Mouse (Mus musculus): Measurements from ENCODE around the gene Mthfd2. TPM values are rescaled to one million over a fixed set of nuclear protein-coding genes. Genes with fewer than 3 reads are reported as not detected.
A peak's percentile ranks its signal among the peaks of the same experiment; 100 is the strongest.

Mthfd2 gene
- polyA plus RNA-seq, 1 experiment from 2014 or later: 43.5 TPM

DNA sequence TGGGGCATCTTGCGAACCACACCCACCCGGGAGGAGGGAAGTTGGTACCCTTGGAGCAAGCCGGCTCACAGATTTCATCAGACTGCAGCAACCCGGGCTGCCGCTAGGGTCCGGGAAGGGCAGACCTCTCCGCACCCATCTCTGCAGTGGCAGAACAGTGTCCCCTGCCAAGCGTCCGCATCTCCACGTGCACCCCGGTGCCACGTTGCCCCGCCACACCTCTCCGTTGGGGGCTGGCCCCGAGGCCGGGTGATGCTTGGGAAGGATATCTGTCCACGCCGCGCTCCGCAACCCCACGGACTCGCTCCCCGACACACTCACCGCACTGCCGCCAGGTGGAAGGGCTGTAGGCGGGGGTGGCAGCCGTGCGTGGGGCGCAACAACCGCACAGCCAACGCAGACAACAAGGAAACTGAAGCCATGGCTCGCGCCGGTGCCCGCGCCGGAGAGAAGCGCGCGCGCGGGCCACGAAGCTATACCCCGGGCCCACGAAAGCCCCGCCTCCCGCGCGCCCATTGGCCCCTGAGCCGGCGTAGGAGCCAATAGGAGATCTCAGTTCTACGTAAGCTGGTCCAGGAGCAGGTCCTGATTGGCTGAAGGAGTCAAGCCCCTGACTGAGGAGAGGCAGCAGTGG, 8.5 kb downstream of the Mthfd2 start:
- WGBS: under 1% methylated on average over 52 of the region's 52 CpGs
- peak; percentile 98 for ATAC-seq
- no peaks in the 10 kb centered on the region for H3K27me3 ChIP-seq (replicated peaks; ENCODE audit: control insufficient read depth, insufficient read depth, low read length)
- no peaks in the 10 kb centered on the region for H3K36me3 ChIP-seq (ENCODE audit: control insufficient read depth, insufficient read depth, low read length)
- H3K4me2 ChIP-seq (ENCODE audit: low read depth, low read length): peak overlapping the region; percentile 75
- H3K4me3 ChIP-seq (ENCODE audit: low read length): peak overlapping the region; percentile 85
- H3K9me3 ChIP-seq (ENCODE audit: control insufficient read depth, low read length): no peaks in the 10 kb centered on the region
- peak overlapping the region; percentile 83 for H3K9ac ChIP-seq (ENCODE audit: low read depth, low read length)
- peak overlapping the region; percentile 60 for H3K27ac ChIP-seq (ENCODE audit: low read length)
- H3K4me1 ChIP-seq (ENCODE audit: control insufficient read depth, insufficient read depth, low read length): peaks cover 8% of the 10 kb centered on the region; the same call in 1 of the 2 replicates

DNA sequence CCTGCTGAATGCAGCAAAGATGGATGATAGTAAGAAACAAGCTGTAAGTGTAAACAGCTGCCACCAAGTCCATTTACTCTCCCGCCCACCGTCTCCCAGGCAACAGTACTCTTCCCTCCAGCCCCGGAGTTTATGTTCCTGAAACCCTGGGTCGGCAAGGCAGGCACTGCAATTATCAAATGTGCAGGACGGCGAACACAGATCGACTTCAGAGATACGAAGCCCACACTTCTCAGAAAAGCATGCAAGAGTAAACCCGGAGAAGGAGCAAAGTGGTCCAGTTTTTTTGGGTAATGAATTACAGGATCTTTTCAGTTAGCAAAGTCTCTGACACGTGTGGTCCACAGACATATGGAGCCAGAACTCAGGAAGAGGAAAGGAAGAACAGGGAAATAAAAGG, 9.7 kb downstream of the Mthfd2 start:
- Histone ChIP-seq H3K4me2 (ENCODE audit: low read depth, low read length) (peak overlapping the region; percentile 75), H3K27me3 (replicated peaks; ENCODE audit: control insufficient read depth, insufficient read depth, low read length) (no peaks in the 10 kb centered on the region), H3K27ac (ENCODE audit: low read length) (no peak overlapping the region), H3K4me3 (ENCODE audit: low read length) (peak overlapping the region; percentile 85), H3K36me3 (ENCODE audit: control insufficient read depth, insufficient read depth, low read length) (no peaks in the 10 kb centered on the region), H3K4me1 (ENCODE audit: control insufficient read depth, insufficient read depth, low read length) (peaks cover 8% of the 10 kb centered on the region; the same call in 1 of the 2 replicates), H3K9ac (ENCODE audit: low read depth, low read length) (no peak overlapping the region), H3K9me3 (ENCODE audit: control insufficient read depth, low read length) (no peaks in the 10 kb centered on the region)
- 3% methylated on average over 10 of the region's 10 CpGs for WGBS
- ATAC-seq: no peak

DNA sequence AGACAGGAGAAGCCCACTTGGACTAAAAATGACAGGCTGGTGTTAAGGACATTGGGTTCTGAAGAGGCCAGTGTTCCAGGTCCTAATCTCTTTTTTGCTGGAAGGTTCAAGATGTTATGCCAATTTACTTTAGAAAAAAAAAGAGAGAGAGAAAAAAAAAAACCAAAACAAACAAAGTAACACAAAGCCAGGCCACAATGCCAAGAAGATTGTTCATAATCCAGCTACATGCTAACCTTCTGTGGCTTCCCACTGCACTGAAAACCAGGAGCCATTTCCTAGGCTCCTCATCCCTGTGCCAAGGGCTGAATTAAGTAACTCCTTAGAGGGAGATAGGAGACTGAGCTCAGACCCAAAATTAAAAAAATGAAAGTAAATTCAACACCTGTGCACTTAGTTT, 10.4 kb downstream of the Mthfd2 start:
- Histone ChIP-seq H3K4me2 (ENCODE audit: low read depth, low read length) (no peak overlapping the region), H3K27me3 (replicated peaks; ENCODE audit: control insufficient read depth, insufficient read depth, low read length) (no peaks in the 10 kb centered on the region), H3K9ac (ENCODE audit: low read depth, low read length) (no peak overlapping the region), H3K4me1 (ENCODE audit: control insufficient read depth, insufficient read depth, low read length) (peaks cover 8% of the 10 kb centered on the region; the same call in 1 of the 2 replicates), H3K9me3 (ENCODE audit: control insufficient read depth, low read length) (no peaks in the 10 kb centered on the region), H3K27ac (ENCODE audit: low read length) (no peak overlapping the region), H3K4me3 (ENCODE audit: low read length) (no peak overlapping the region), H3K36me3 (ENCODE audit: control insufficient read depth, insufficient read depth, low read length) (peaks cover 5% of the 10 kb centered on the region)
- ATAC-seq: no peak

DNA sequence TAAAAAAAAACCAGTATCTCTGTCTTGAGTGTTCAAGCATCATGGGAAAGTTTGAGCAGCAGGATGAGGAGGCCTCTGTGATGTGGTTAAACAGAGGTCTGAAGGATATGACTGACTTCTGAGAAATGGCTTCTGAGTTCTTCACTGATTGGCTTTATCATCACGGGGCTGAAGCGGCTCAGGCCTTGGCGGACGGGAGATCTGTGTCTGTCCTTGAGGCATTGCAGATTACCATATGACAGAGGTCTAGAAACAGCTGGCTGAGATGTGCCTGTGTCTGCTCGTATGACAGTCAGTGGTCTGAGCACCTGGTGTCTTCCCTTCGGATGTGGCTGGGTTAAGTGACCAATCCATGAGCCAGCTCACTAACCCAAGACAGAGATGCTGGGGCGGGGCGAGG, 13.2 kb downstream of the Mthfd2 start:
- peak overlapping the region; percentile 80; the same call in 1 of the 2 replicates for H3K27ac ChIP-seq (ENCODE audit: low read length)

DNA sequence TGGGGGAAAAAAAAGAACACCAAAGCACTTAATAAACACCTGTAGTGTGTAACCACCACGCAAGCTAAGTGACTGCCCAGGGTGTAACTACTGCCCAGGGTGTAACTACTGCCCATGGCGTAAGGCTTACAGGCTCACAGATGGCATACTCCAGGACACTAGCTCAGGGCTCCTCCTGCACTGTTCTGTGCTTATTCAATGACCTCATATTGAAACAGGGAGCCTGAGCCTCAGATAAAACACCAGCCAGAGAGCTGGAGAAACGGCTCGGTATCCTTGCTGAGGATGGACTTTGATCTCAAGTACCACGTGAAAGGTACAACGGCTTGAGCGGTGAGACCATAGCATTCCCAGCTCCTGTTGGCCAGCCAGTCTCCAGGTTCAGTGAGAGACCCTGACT, 13.7 kb downstream of the Mthfd2 start:
- H3K4me3 ChIP-seq (ENCODE audit: low read length): no peak overlapping the region
- H3K4me1 ChIP-seq (ENCODE audit: control insufficient read depth, insufficient read depth, low read length): peaks cover 8% of the 10 kb centered on the region; the same call in 1 of the 2 replicates
- H3K4me2 ChIP-seq (ENCODE audit: low read depth, low read length): peak overlapping the region; percentile 33; the same call in 1 of the 2 replicates
- peaks cover 8% of the 10 kb centered on the region for H3K36me3 ChIP-seq (ENCODE audit: control insufficient read depth, insufficient read depth, low read length)
- no peaks in the 10 kb centered on the region for H3K9me3 ChIP-seq (ENCODE audit: control insufficient read depth, low read length)
- H3K9ac ChIP-seq (ENCODE audit: low read depth, low read length): no peak overlapping the region
- H3K27me3 ChIP-seq (replicated peaks; ENCODE audit: control insufficient read depth, insufficient read depth, low read length): no peaks in the 10 kb centered on the region
- WGBS: 62% methylated on average over 7 of the region's 7 CpGs
- H3K27ac ChIP-seq (ENCODE audit: low read length): peak overlapping the region; percentile 80
- ATAC-seq: peak; percentile 93

More for the DNA sequence above, 13.2 kb downstream of the Mthfd2 start:
- H3K4me3 ChIP-seq (ENCODE audit: low read length): no peak overlapping the region
- ATAC-seq: peak; percentile 1; the same call in 1 of the 2 replicates
- H3K36me3 ChIP-seq (ENCODE audit: control insufficient read depth, insufficient read depth, low read length): peaks cover 8% of the 10 kb centered on the region
- H3K27me3 ChIP-seq (replicated peaks; ENCODE audit: control insufficient read depth, insufficient read depth, low read length): no peaks in the 10 kb centered on the region
- 83% methylated on average over 8 of the region's 8 CpGs for WGBS
- no peak overlapping the region for H3K9ac ChIP-seq (ENCODE audit: low read depth, low read length)
- H3K9me3 ChIP-seq (ENCODE audit: control insufficient read depth, low read length): no peaks in the 10 kb centered on the region
- H3K4me2 ChIP-seq (ENCODE audit: low read depth, low read length): no peak overlapping the region
- H3K4me1 ChIP-seq (ENCODE audit: control insufficient read depth, insufficient read depth, low read length): peaks cover 8% of the 10 kb centered on the region; the same call in 1 of the 2 replicates

DNA sequence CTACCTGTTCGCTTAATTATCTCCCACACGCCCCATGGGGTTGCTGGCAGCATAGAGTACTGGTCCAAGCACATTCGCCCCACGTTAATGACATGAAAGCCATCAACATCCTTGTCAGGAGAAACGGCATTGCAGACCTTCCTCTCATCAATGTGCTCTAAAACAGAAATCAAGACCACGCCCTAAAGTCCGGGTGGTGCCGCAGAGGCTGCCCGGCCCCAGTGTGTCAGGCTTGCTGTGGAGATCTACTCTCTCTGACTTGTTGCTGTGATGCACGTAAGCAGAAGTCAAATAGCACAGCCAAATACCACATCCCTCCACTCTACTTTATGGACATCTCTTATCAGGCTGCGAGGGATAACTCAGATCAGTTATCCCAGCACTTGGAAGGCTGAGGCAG, 14.5 kb downstream of the Mthfd2 start:
- H3K4me2 ChIP-seq (ENCODE audit: low read depth, low read length): no peak overlapping the region
- H3K4me3 ChIP-seq (ENCODE audit: low read length): no peak overlapping the region
- no peaks in the 10 kb centered on the region for H3K27me3 ChIP-seq (replicated peaks; ENCODE audit: control insufficient read depth, insufficient read depth, low read length)
- H3K4me1 ChIP-seq (ENCODE audit: control insufficient read depth, insufficient read depth, low read length): peaks cover 5% of the 10 kb centered on the region; the same call in 1 of the 2 replicates
- no peak overlapping the region for H3K9ac ChIP-seq (ENCODE audit: low read depth, low read length)
- H3K27ac ChIP-seq (ENCODE audit: low read length): no peak overlapping the region
- no peaks in the 10 kb centered on the region for H3K9me3 ChIP-seq (ENCODE audit: control insufficient read depth, low read length)
- peaks cover 8% of the 10 kb centered on the region for H3K36me3 ChIP-seq (ENCODE audit: control insufficient read depth, insufficient read depth, low read length)
- 93% methylated on average over 11 of the region's 11 CpGs for WGBS
- ATAC-seq: no peak

DNA sequence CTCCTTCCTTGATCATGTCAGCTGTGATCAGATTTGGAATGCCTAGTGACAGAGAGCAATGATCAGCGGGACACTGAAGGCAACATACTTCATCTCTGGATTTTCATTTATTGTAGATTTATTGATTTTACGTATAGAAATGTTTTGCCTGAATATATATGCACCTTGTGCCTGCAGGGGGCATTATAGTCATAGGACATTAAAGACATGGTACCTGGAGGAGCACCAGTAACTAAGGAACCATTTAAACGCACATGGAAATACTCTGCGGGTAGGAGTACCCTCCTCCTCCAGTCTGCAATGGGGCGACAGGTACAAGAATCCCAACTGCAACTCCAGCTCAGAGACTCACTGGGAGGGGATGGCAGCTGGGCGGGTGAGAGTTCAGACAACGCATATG, 16.7 kb downstream of the Mthfd2 start:
- no peak overlapping the region for H3K27ac ChIP-seq (ENCODE audit: low read length)
- ATAC-seq: no peak
- H3K4me2 ChIP-seq (ENCODE audit: low read depth, low read length): no peak overlapping the region
- H3K4me1 ChIP-seq (ENCODE audit: control insufficient read depth, insufficient read depth, low read length): no peaks in the 10 kb centered on the region
- H3K4me3 ChIP-seq (ENCODE audit: low read length): no peak overlapping the region
- no peaks in the 10 kb centered on the region for H3K9me3 ChIP-seq (ENCODE audit: control insufficient read depth, low read length)
- no peak overlapping the region for H3K9ac ChIP-seq (ENCODE audit: low read depth, low read length)
- H3K27me3 ChIP-seq (replicated peaks; ENCODE audit: control insufficient read depth, insufficient read depth, low read length): no peaks in the 10 kb centered on the region
- 87% methylated on average over 7 of the region's 7 CpGs for WGBS
- H3K36me3 ChIP-seq (ENCODE audit: control insufficient read depth, insufficient read depth, low read length): peaks cover 12% of the 10 kb centered on the region

DNA sequence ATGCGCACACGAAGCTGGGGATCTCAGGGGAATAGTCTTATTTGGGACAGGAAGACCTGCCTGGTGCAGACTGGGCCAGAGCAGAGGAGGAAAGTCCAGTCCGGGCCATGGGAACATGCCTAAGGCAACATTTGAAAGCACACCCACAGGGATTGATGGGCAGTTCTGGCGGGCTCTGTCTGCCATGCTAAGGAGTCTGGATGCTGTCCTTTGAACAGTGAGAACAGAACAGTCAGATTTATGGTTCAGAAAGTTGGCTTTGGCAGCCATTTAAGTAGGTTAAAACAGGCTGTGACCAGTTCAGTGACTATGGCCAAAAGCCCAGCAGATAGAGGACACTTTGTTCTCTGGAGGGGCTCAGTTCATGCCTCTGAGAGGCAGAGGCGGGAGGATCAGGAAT, 23.4 kb downstream of the Mthfd2 start:
- Histone ChIP-seq H3K27me3 (replicated peaks; ENCODE audit: control insufficient read depth, insufficient read depth, low read length) (no peaks in the 10 kb centered on the region), H3K4me2 (ENCODE audit: low read depth, low read length) (no peak overlapping the region), H3K4me3 (ENCODE audit: low read length) (no peak overlapping the region), H3K4me1 (ENCODE audit: control insufficient read depth, insufficient read depth, low read length) (no peaks in the 10 kb centered on the region), H3K27ac (ENCODE audit: low read length) (no peak overlapping the region), H3K9me3 (ENCODE audit: control insufficient read depth, low read length) (no peaks in the 10 kb centered on the region), H3K36me3 (ENCODE audit: control insufficient read depth, insufficient read depth, low read length) (0 out of 2 replicates have a peak, but pooled peaks cover 4% of the 10 kb centered on the region), H3K9ac (ENCODE audit: low read depth, low read length) (no peak overlapping the region)
- no peak for ATAC-seq
- 76% methylated on average over 5 of the region's 5 CpGs for WGBS

DNA sequence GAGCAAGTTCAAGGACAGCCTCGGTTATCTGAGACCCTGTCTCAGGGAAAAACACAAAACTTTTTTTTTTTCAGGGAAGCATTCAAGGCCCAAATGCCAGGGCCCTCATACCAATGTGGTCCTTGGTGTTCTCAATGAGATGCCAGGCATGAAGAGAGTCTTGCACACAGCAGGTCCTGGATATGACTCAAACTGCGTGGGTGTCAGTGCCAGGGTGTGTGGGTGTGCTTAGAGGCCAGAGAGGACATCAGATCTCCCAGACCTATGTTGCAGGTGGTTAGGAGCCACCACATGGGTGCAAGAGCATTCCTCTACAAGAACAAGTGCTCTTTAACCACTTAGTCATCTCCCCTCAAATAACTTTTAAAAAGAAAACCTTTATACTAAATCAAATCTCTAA, 24.4 kb downstream of the Mthfd2 start:
- H3K4me2 ChIP-seq (ENCODE audit: low read depth, low read length): no peak overlapping the region
- H3K27ac ChIP-seq (ENCODE audit: low read length): peak overlapping the region; percentile 22; the same call in 1 of the 2 replicates
- H3K4me3 ChIP-seq (ENCODE audit: low read length): no peak overlapping the region
- H3K9me3 ChIP-seq (ENCODE audit: control insufficient read depth, low read length): no peaks in the 10 kb centered on the region
- H3K4me1 ChIP-seq (ENCODE audit: control insufficient read depth, insufficient read depth, low read length): no peaks in the 10 kb centered on the region
- no peaks in the 10 kb centered on the region for H3K27me3 ChIP-seq (replicated peaks; ENCODE audit: control insufficient read depth, insufficient read depth, low read length)
- ATAC-seq: no peak
- 0 out of 2 replicates have a peak, but pooled peaks cover 4% of the 10 kb centered on the region for H3K36me3 ChIP-seq (ENCODE audit: control insufficient read depth, insufficient read depth, low read length)
- H3K9ac ChIP-seq (ENCODE audit: low read depth, low read length): no peak overlapping the region
- 76% methylated on average over 2 of the region's 2 CpGs for WGBS
